Mouse (Mus musculus): Measurements from ENCODE around the gene H2-Ob. TPM values are rescaled to one million over a fixed set of nuclear protein-coding genes. Genes with fewer than 3 reads are reported as not detected.
A peak's percentile ranks its signal among the peaks of the same experiment; 100 is the strongest.

H2-Ob gene
- polyA plus RNA-seq, 1 experiment from 2014 or later: 0.30 TPM

DNA sequence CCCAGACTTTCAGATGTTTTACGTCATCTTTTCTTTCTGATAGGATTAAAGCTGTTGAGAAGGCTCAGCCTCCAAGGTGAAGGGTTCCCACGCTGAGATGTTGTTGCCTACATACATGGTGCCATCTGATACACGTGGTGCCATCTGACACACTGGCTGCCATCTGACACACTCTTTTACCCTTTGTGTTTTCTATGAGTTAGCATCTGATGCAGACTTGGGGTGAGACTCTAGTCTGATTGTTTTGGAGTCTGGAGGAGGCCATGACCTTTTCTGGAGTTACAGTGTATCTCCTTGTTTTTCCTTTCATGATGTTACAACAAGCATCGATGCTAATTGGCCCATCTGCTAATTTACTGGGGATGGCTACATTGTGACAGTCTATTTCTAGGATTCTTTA is 6.0 kb downstream of the H2-Ob start:
- 72% methylated on average over 4 of the region's 4 CpGs for WGBS
- no peak for ATAC-seq

DNA sequence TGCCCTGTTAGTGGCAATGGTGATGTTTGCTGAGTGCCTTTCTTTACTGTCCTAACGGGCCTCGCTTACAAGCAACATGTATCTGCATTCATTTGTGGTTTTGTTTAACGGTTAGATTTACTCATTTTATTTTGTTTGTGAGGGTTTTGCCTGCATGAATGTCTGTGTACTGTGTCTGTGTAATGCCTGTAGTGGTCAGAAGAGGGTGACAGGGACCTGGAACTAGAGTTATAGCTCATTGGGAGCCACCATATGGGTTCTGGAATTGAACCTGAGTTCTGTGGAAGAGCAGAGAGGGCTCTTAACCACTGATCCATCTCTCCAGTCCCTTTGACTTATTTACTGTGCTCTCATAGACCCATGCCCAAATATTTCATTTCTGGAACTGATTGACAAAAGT is 8.3 kb downstream of the H2-Ob start:
- Histone ChIP-seq H3K4me2 (replicated peaks; ENCODE audit: low read depth) (no peak overlapping the region), H3K4me1 (replicated peaks; ENCODE audit: control insufficient read depth, insufficient read depth, low read length) (no peaks in the 10 kb centered on the region), H3K36me3 (ENCODE audit: control insufficient read depth, insufficient read depth) (no peaks in the 10 kb centered on the region), H3K9ac (ENCODE audit: low read depth, low read length) (no peak overlapping the region), H3K27me3 (replicated peaks; ENCODE audit: control insufficient read depth, insufficient read depth, low read length) (no peaks in the 10 kb centered on the region), H3K9me3 (ENCODE audit: control insufficient read depth) (no peaks in the 10 kb centered on the region), H3K4me3 (ENCODE audit: low read depth, low read length) (no peak overlapping the region), H3K27ac (ENCODE audit: low read depth, low read length) (no peak overlapping the region)
- 82% methylated on average over 3 of the region's 3 CpGs for WGBS
- peak; percentile 62 for TF ChIP-seq CTCF (IDR thresholded peaks at IDR 0.05; ENCODE audit: low read depth)
- no peak for ATAC-seq

More for the DNA sequence above, 6.0 kb downstream of the H2-Ob start:
- H3K4me2 ChIP-seq (replicated peaks; ENCODE audit: low read depth): no peak overlapping the region
- H3K27ac ChIP-seq (ENCODE audit: low read depth, low read length): no peak overlapping the region
- H3K4me3 ChIP-seq (ENCODE audit: low read depth, low read length): no peak overlapping the region
- H3K9me3 ChIP-seq (ENCODE audit: control insufficient read depth): no peaks in the 10 kb centered on the region
- H3K27me3 ChIP-seq (replicated peaks; ENCODE audit: control insufficient read depth, insufficient read depth, low read length): no peaks in the 10 kb centered on the region
- H3K36me3 ChIP-seq (ENCODE audit: control insufficient read depth, insufficient read depth): no peaks in the 10 kb centered on the region
- no peaks in the 10 kb centered on the region for H3K4me1 ChIP-seq (replicated peaks; ENCODE audit: control insufficient read depth, insufficient read depth, low read length)
- TF ChIP-seq CTCF (IDR thresholded peaks at IDR 0.05; ENCODE audit: low read depth): no peak
- H3K9ac ChIP-seq (ENCODE audit: low read depth, low read length): no peak overlapping the region

DNA sequence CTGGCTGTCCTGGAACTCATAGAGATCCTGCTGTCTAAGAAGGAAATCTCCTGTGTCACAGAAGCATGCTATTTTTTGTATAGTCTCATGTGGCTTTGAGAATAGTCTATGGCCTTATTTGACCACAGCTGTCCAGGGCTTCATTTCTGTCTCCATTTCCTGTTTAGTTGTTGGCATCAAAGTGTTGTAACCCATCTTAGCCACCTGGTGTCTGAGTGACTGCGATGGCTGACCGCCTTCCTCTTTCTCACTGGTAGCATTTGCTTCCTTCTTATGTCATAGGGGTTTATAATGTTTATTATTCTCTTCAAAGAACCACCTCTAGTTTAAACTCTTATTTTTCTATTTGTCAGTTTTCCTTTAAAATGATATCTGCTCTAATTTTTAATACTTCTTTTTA is 10.1 kb downstream of the H2-Ob start:
- Histone ChIP-seq H3K9ac (ENCODE audit: low read depth, low read length) (no peak overlapping the region), H3K4me1 (replicated peaks; ENCODE audit: control insufficient read depth, insufficient read depth, low read length) (no peaks in the 10 kb centered on the region), H3K9me3 (ENCODE audit: control insufficient read depth) (no peaks in the 10 kb centered on the region), H3K27ac (ENCODE audit: low read depth, low read length) (no peak overlapping the region), H3K36me3 (ENCODE audit: control insufficient read depth, insufficient read depth) (no peaks in the 10 kb centered on the region), H3K4me3 (ENCODE audit: low read depth, low read length) (no peak overlapping the region), H3K4me2 (replicated peaks; ENCODE audit: low read depth) (no peak overlapping the region), H3K27me3 (replicated peaks; ENCODE audit: control insufficient read depth, insufficient read depth, low read length) (no peaks in the 10 kb centered on the region)
- no peak for ATAC-seq
- TF ChIP-seq CTCF (IDR thresholded peaks at IDR 0.05; ENCODE audit: low read depth): 0 out of 2 replicates have a peak, but pooled peaks have one; percentile 13
- 42% methylated on average over 2 of the region's 2 CpGs for WGBS

- TF ChIP-seq CTCF (IDR thresholded peaks at IDR 0.05; ENCODE audit: low read depth): no peak
- H3K9me3 ChIP-seq (ENCODE audit: control insufficient read depth): no peaks in the 10 kb centered on the region
- no peaks in the 10 kb centered on the region for H3K36me3 ChIP-seq (ENCODE audit: control insufficient read depth, insufficient read depth)
- no peak overlapping the region for H3K4me2 ChIP-seq (replicated peaks; ENCODE audit: low read depth)
- ATAC-seq: no peak
- H3K9ac ChIP-seq (ENCODE audit: low read depth, low read length): no peak overlapping the region
- no peak overlapping the region for H3K27ac ChIP-seq (ENCODE audit: low read depth, low read length)
- no peaks in the 10 kb centered on the region for H3K4me1 ChIP-seq (replicated peaks; ENCODE audit: control insufficient read depth, insufficient read depth, low read length)
- H3K27me3 ChIP-seq (replicated peaks; ENCODE audit: control insufficient read depth, insufficient read depth, low read length): no peaks in the 10 kb centered on the region
- H3K4me3 ChIP-seq (ENCODE audit: low read depth, low read length): no peak overlapping the region
- WGBS: 44% methylated on average over 3 of the region's 3 CpGs
Observed at GRCm38 (mm10) chr17:34249361-34249760, 10.7 kb downstream of the H2-Ob start.

DNA sequence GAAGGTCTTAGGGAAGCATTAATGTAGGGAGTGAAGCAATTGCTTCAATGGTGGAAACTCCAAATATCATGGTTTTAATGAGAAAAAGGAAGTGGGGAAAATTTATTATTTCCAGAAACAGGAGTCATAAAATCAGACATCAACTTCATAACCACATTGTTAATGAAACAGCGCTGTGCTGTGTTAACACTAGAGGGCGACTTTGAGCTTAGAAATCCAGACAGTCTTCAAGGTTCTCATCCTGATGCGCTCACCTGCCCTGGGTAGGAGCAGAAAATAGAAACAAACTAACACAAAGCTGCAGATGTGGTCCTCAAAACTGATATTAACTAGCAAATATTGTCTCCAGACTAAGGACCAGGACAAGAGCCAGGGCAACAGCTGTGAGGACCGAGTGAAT is 11.2 kb downstream of the H2-Ob start:
- Histone ChIP-seq H3K4me1 (replicated peaks; ENCODE audit: control insufficient read depth, insufficient read depth, low read length) (no peaks in the 10 kb centered on the region), H3K9ac (ENCODE audit: low read depth, low read length) (no peak overlapping the region), H3K4me2 (replicated peaks; ENCODE audit: low read depth) (no peak overlapping the region), H3K4me3 (ENCODE audit: low read depth, low read length) (no peak overlapping the region), H3K27me3 (replicated peaks; ENCODE audit: control insufficient read depth, insufficient read depth, low read length) (no peaks in the 10 kb centered on the region), H3K27ac (ENCODE audit: low read depth, low read length) (no peak overlapping the region), H3K9me3 (ENCODE audit: control insufficient read depth) (no peaks in the 10 kb centered on the region), H3K36me3 (ENCODE audit: control insufficient read depth, insufficient read depth) (no peaks in the 10 kb centered on the region)
- 19% methylated on average over 4 of the region's 4 CpGs for WGBS
- no peak for ATAC-seq
- peak; percentile 84 for TF ChIP-seq CTCF (IDR thresholded peaks at IDR 0.05; ENCODE audit: low read depth)

GRCm38 (mm10) chr17:34251666-34252065 is 13.0 kb downstream of the H2-Ob start:
- H3K9me3 ChIP-seq (ENCODE audit: control insufficient read depth): no peaks in the 10 kb centered on the region
- no peak for ATAC-seq

DNA sequence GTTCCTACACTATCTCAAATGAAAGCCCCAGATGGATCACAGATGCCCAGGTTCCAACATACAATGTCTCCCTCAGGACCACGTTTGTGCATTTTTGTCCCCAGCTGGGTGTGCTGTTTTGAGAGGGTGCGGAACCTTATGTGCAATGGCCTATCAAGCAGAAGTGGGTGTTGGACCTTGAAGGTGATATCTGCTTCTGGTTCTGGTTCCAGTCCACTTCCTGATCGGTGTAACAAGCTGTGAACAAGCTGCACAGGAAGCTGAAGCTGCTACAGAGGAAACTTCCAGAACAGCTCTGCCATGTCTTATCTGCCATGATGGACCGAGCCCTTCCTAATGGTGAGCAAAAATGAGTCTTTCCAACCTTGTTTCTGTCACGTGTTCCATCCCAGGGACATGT is 17.8 kb downstream of the H2-Ob start:
- Histone ChIP-seq H3K9me3 (ENCODE audit: control insufficient read depth) (no peaks in the 10 kb centered on the region), H3K27me3 (replicated peaks; ENCODE audit: control insufficient read depth, insufficient read depth, low read length) (peaks cover 18% of the 10 kb centered on the region; the same call in 1 of the 2 replicates), H3K9ac (ENCODE audit: low read depth, low read length) (no peak overlapping the region), H3K4me2 (replicated peaks; ENCODE audit: low read depth) (no peak overlapping the region), H3K4me1 (replicated peaks; ENCODE audit: control insufficient read depth, insufficient read depth, low read length) (no peaks in the 10 kb centered on the region), H3K36me3 (ENCODE audit: control insufficient read depth, insufficient read depth) (no peaks in the 10 kb centered on the region), H3K4me3 (ENCODE audit: low read depth, low read length) (no peak overlapping the region), H3K27ac (ENCODE audit: low read depth, low read length) (no peak overlapping the region)
- 77% methylated on average over 5 of the region's 5 CpGs for WGBS
- TF ChIP-seq CTCF (IDR thresholded peaks at IDR 0.05; ENCODE audit: low read depth): no peak
- ATAC-seq: no peak

More at GRCm38 (mm10) chr17:34251666-34252065, 13.0 kb downstream of the H2-Ob start:
- Histone ChIP-seq H3K4me3 (ENCODE audit: low read depth, low read length) (no peak overlapping the region), H3K36me3 (ENCODE audit: control insufficient read depth, insufficient read depth) (no peaks in the 10 kb centered on the region), H3K4me1 (replicated peaks; ENCODE audit: control insufficient read depth, insufficient read depth, low read length) (no peaks in the 10 kb centered on the region), H3K27me3 (replicated peaks; ENCODE audit: control insufficient read depth, insufficient read depth, low read length) (peaks cover 2% of the 10 kb centered on the region; the same call in 1 of the 2 replicates), H3K4me2 (replicated peaks; ENCODE audit: low read depth) (no peak overlapping the region), H3K9ac (ENCODE audit: low read depth, low read length) (no peak overlapping the region), H3K27ac (ENCODE audit: low read depth, low read length) (no peak overlapping the region)
- peak; percentile 58 for TF ChIP-seq CTCF (IDR thresholded peaks at IDR 0.05; ENCODE audit: low read depth)
- 50% methylated on average over 4 of the region's 4 CpGs for whole genome bisulfite sequencing
